11 mouse cellular contexts compared by ENCODE assay signal in genomic region chr5:28460556-28461350, GRCm38 (mm10). TPM values are rescaled to one million over a fixed set of nuclear protein-coding genes. Genes with fewer than 3 reads are reported as not detected.
DNase-seq lines count a peak whose midpoint lies in the region; ATAC-seq lines count a peak whose summit lies in the region.
"Had no signal": no experiment of that assay in that cellular context is flagged by ENCODE, and none has a peak within 500 bp of the region (broad histone marks: within the 10 kb centered on the region; RNA-seq: fewer than 3 reads in every experiment).

No protein-coding gene starts in this region.

- peak; percentile 27 for DNase-seq in adrenal gland, postnatal 14 days
- no peak for DNase-seq in adrenal gland, adult 2 months
- DNase-seq in urinary bladder, postnatal 14 days (ENCODE audit: low spot score), result peak; percentile 3
- DNase-seq in urinary bladder, postnatal 10 days (ENCODE audit: low spot score), result no peak
- peak; percentile 17 to 41 for DNase-seq in lung, postnatal 4 days
- no peak for DNase-seq in MN1 (ENCODE audit: low spot score)
- DNase-seq in heart, postnatal 4 days, result no peak
- DNase-seq: layer of hippocampus, adult 9-11 months; thymus, postnatal 4 days had no signal

- ATAC-seq in granulocyte monocyte progenitor cell, adult 5-6 weeks (replicated peaks; ENCODE audit: poor library complexity, severe bottlenecking), result no peak

RNA-seq across cellular contexts. Expression of gene Shh, which starts 6.3 kb away (rescaled TPM):
- 15.5 and 19.7 TPM in 2 replicates for total RNA-seq in adrenal gland, postnatal 14 days (2021)
- total RNA-seq in adrenal gland, adult 2 months (2021), result 10 to 100 TPM; 10.4 to 19.4 TPM
- 33.1 and 55.6 TPM in 2 replicates for polyA plus RNA-seq in adrenal gland, adult 2 months (2012; rRNA removed)
- not detected in 2 replicates for total RNA-seq in granulocyte monocyte progenitor cell, adult 5-6 weeks (2014; fragmentation: Nextera tagmentation)
- total RNA-seq in granulocyte monocyte progenitor cell, adult 5-6 weeks (2017), result not detected in 2 replicates
- not detected for total RNA-seq in heart, postnatal 4 days (2021)
- polyA plus RNA-seq: macrophage had no signal

Comparison
In these comparisons a context has a peak if more than half of its experiments do, and no peak if none do; other contexts are left out.
1. DNase-seq: peak in adrenal gland, postnatal 14 days (single experiment), urinary bladder, postnatal 14 days (single experiment) and lung, postnatal 4 days (2 of 2); none in adrenal gland, adult 2 months (single experiment), urinary bladder, postnatal 10 days (single experiment), MN1 (single experiment) and heart, postnatal 4 days (single experiment).
2. RNA of gene Shh, which starts 6.3 kb away (total RNA-seq): 10.4 to 19.4 TPM in adrenal gland, adult 2 months and 15.5 to 19.7 TPM in adrenal gland, postnatal 14 days; not detected in granulocyte monocyte progenitor cell, adult 5-6 weeks and not detected in heart, postnatal 4 days; every median in the first group is over 10 times any median in the second.